Mouse (Mus musculus): ENCODE results near the gene Rpl38. TPM values are rescaled to one million over a fixed set of nuclear protein-coding genes. Genes with fewer than 3 reads are reported as not detected.
"Not testable (repeated sequence)": the region's sequence is repeated elsewhere in the genome, so short reads cannot be mapped to it uniquely, and the experiment has no call there.

Rpl38 gene
- total and polyA plus RNA-seq, 2 experiments from 2014 or later: 977 to 1,541 TPM

DNA sequence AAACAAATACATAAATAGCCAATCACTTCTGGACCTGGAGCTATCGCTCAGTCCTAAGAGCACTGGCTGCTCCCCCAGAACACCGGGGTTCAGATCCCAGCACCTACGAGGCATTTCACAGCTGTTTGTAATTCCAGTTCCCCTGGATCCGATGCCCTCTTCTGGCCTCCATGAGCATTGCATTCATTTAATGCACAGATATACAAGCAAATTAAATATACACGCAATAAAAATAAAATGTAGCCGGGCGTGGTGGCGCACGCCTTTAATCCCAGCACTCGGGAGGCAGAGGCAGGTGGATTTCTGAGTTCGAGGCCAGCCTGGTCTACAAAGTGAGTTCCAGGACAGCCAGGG is 415 bp upstream of the Rpl38 start:
- TF ChIP-seq CTCF (IDR thresholded peaks at IDR 0.05): peak; percentile 38; the same call in 1 of the 2 replicates
- H3K4me1 ChIP-seq (ENCODE audit: insufficient read depth, low read length); H3K4me2 ChIP-seq (ENCODE audit: low read depth, low read length, poor library complexity, severe bottlenecking); H3K9me3 ChIP-seq (ENCODE audit: low read length); H3K27ac ChIP-seq (ENCODE audit: low read depth, low read length); H3K27me3 ChIP-seq (ENCODE audit: insufficient read depth, low read length); DNase-seq (ENCODE audit: low spot score); ATAC-seq (ENCODE audit: low FRiP score); H3K9ac ChIP-seq (replicated peaks; ENCODE audit: low read length, poor library complexity, severe bottlenecking): not testable (repeated sequence)
- H3K36me3 ChIP-seq (ENCODE audit: insufficient read depth, low read length): peaks cover 25% of the 10 kb centered on the region
- H3K4me3 ChIP-seq (ENCODE audit: low read depth, low read length): 0 out of 2 replicates have a peak overlapping the region, but pooled peaks have one; percentile 71
- 28% methylated on average over 11 of the region's 11 CpGs for WGBS

GRCm38 (mm10) chr11:114668741-114669623 is 658 bp downstream of the Rpl38 start:
- DNase-seq (ENCODE audit: low spot score) (peak; percentile 91), ATAC-seq (ENCODE audit: low FRiP score) (peak; percentile 88)
- Histone ChIP-seq H3K36me3 (ENCODE audit: insufficient read depth, low read length) (peaks cover 35% of the 10 kb centered on the region), H3K9me3 (ENCODE audit: low read length) (no peaks in the 10 kb centered on the region), H3K27me3 (ENCODE audit: insufficient read depth, low read length) (no peaks in the 10 kb centered on the region), H3K27ac (ENCODE audit: low read depth, low read length) (peak overlapping the region; percentile 97), H3K4me3 (ENCODE audit: low read depth, low read length) (peak overlapping the region; percentile 71), H3K4me1 (ENCODE audit: insufficient read depth, low read length) (peaks cover 5% of the 10 kb centered on the region), H3K4me2 (ENCODE audit: low read depth, low read length, poor library complexity, severe bottlenecking) (peak overlapping the region; percentile 72), H3K9ac (replicated peaks; ENCODE audit: low read length, poor library complexity, severe bottlenecking) (peak overlapping the region; percentile 92)
- WGBS: under 1% methylated on average over 56 of the region's 60 CpGs
- peak; percentile 74 for TF ChIP-seq CTCF (IDR thresholded peaks at IDR 0.05)

GRCm38 (mm10) chr11:114669651-114670168 is 1.4 kb downstream of the Rpl38 start:
- H3K9me3 ChIP-seq (ENCODE audit: low read length): no peaks in the 10 kb centered on the region
- H3K4me2 ChIP-seq (ENCODE audit: low read depth, low read length, poor library complexity, severe bottlenecking): peak overlapping the region; percentile 72
- peak overlapping the region; percentile 97 for H3K27ac ChIP-seq (ENCODE audit: low read depth, low read length)
- peaks cover 35% of the 10 kb centered on the region for H3K36me3 ChIP-seq (ENCODE audit: insufficient read depth, low read length)
- peak overlapping the region; percentile 92 for H3K9ac ChIP-seq (replicated peaks; ENCODE audit: low read length, poor library complexity, severe bottlenecking)
- no peaks in the 10 kb centered on the region for H3K27me3 ChIP-seq (ENCODE audit: insufficient read depth, low read length)
- ATAC-seq (ENCODE audit: low FRiP score) (no peak), DNase-seq (ENCODE audit: low spot score) (no peak)
- H3K4me3 ChIP-seq (ENCODE audit: low read depth, low read length): peak overlapping the region; percentile 71
- peaks cover 5% of the 10 kb centered on the region for H3K4me1 ChIP-seq (ENCODE audit: insufficient read depth, low read length)
- TF ChIP-seq CTCF (IDR thresholded peaks at IDR 0.05): no peak
- 22% methylated on average over 12 of the region's 12 CpGs for WGBS

- Histone ChIP-seq H3K9me3 (ENCODE audit: low read length) (no peaks in the 10 kb centered on the region), H3K36me3 (ENCODE audit: insufficient read depth, low read length) (peaks cover 35% of the 10 kb centered on the region), H3K4me1 (ENCODE audit: insufficient read depth, low read length) (peaks cover 11% of the 10 kb centered on the region), H3K9ac (replicated peaks; ENCODE audit: low read length, poor library complexity, severe bottlenecking) (no peak overlapping the region), H3K4me2 (ENCODE audit: low read depth, low read length, poor library complexity, severe bottlenecking) (no peak overlapping the region), H3K4me3 (ENCODE audit: low read depth, low read length) (no peak overlapping the region), H3K27ac (ENCODE audit: low read depth, low read length) (no peak overlapping the region), H3K27me3 (ENCODE audit: insufficient read depth, low read length) (no peaks in the 10 kb centered on the region; the same call in 1 of the 2 replicates)
- no peak for DNase-seq (ENCODE audit: low spot score)
- no peak for ATAC-seq (ENCODE audit: low FRiP score)
- 91% methylated on average over 5 of the region's 5 CpGs for WGBS
- no peak for TF ChIP-seq CTCF (IDR thresholded peaks at IDR 0.05)
These were observed 2.8 kb downstream of the Rpl38 start for GRCm38 (mm10) chr11:114671147-114671546.

- H3K4me2 ChIP-seq (ENCODE audit: low read depth, low read length, poor library complexity, severe bottlenecking): no peak overlapping the region
- no peak overlapping the region for H3K4me3 ChIP-seq (ENCODE audit: low read depth, low read length)
- peak; percentile 85 for TF ChIP-seq CTCF (IDR thresholded peaks at IDR 0.05)
- 55% methylated on average over 9 of the region's 9 CpGs for WGBS
- H3K36me3 ChIP-seq (ENCODE audit: insufficient read depth, low read length): peaks cover 35% of the 10 kb centered on the region
- peaks cover 11% of the 10 kb centered on the region for H3K4me1 ChIP-seq (ENCODE audit: insufficient read depth, low read length)
- no peak overlapping the region for H3K9ac ChIP-seq (replicated peaks; ENCODE audit: low read length, poor library complexity, severe bottlenecking)
- ATAC-seq (ENCODE audit: low FRiP score): no peak
- no peaks in the 10 kb centered on the region; the same call in 1 of the 2 replicates for H3K27me3 ChIP-seq (ENCODE audit: insufficient read depth, low read length)
- H3K9me3 ChIP-seq (ENCODE audit: low read length): no peaks in the 10 kb centered on the region
- no peak overlapping the region for H3K27ac ChIP-seq (ENCODE audit: low read depth, low read length)
- peak; percentile 78 for DNase-seq (ENCODE audit: low spot score)
These were observed 4.7 kb downstream of the Rpl38 start for GRCm38 (mm10) chr11:114672794-114673718.

Measured in midbrain, postnatal 0 days (tissue).